Mouse (Mus musculus): Measurements from ENCODE around the gene Vmn1r234.
A peak's percentile ranks its signal among the peaks of the same experiment; 100 is the strongest.
"Not testable (repeated sequence)": the region's sequence is repeated elsewhere in the genome, so short reads cannot be mapped to it uniquely, and the experiment has no call there.

Gene Vmn1r234

GRCm38 (mm10) chr17:21225787-21226186 lies at the start of gene Vmn1r234:
Gene Vmn1r234 (plus strand): TSS chr17:21226087.
- no peak for ATAC-seq (ENCODE audit: insufficient number of reproducible peaks, low FRiP score, low TSS enrichment)

GRCm38 (mm10) chr17:21211081-21211480 lies 14.8 kb upstream of the Vmn1r234 start:
- not testable (repeated sequence) for ATAC-seq (ENCODE audit: insufficient number of reproducible peaks, low FRiP score, low TSS enrichment)

GRCm38 (mm10) chr17:21231654-21232053 lies 5.8 kb downstream of the Vmn1r234 start:
- no peak for ATAC-seq (ENCODE audit: insufficient number of reproducible peaks, low FRiP score, low TSS enrichment)

GRCm38 (mm10) chr17:21256111-21256510 lies 30.2 kb downstream of the Vmn1r234 start, which contains the start of gene Vmn1r235:
Gene Vmn1r235 (plus strand): TSS chr17:21256411.
- ATAC-seq (ENCODE audit: insufficient number of reproducible peaks, low FRiP score, low TSS enrichment) = no peak

GRCm38 (mm10) chr17:21272103-21272502 lies 46.2 kb downstream of the Vmn1r234 start:
- ATAC-seq (ENCODE audit: insufficient number of reproducible peaks, low FRiP score, low TSS enrichment) = peak; percentile 64; the same call in 1 of the 2 replicates

GRCm38 (mm10) chr17:21282642-21283041 lies 56.8 kb downstream of the Vmn1r234 start, which contains the start of gene Vmn1r236:
Gene Vmn1r236 (plus strand): TSS chr17:21282942.
- ATAC-seq (ENCODE audit: insufficient number of reproducible peaks, low FRiP score, low TSS enrichment) = no peak

- ATAC-seq (ENCODE audit: insufficient number of reproducible peaks, low FRiP score, low TSS enrichment) = no peak
These were observed 58.5 kb downstream of the Vmn1r234 start for GRCm38 (mm10) chr17:21284395-21284794.
